Mouse (Mus musculus): ENCODE results near the gene Large2. TPM values are rescaled to one million over a fixed set of nuclear protein-coding genes. Genes with fewer than 3 reads are reported as not detected.

Large2 gene
- total and polyA plus RNA-seq, 2 experiments from 2014 or later = 1.4 to 1.6 TPM

DNA sequence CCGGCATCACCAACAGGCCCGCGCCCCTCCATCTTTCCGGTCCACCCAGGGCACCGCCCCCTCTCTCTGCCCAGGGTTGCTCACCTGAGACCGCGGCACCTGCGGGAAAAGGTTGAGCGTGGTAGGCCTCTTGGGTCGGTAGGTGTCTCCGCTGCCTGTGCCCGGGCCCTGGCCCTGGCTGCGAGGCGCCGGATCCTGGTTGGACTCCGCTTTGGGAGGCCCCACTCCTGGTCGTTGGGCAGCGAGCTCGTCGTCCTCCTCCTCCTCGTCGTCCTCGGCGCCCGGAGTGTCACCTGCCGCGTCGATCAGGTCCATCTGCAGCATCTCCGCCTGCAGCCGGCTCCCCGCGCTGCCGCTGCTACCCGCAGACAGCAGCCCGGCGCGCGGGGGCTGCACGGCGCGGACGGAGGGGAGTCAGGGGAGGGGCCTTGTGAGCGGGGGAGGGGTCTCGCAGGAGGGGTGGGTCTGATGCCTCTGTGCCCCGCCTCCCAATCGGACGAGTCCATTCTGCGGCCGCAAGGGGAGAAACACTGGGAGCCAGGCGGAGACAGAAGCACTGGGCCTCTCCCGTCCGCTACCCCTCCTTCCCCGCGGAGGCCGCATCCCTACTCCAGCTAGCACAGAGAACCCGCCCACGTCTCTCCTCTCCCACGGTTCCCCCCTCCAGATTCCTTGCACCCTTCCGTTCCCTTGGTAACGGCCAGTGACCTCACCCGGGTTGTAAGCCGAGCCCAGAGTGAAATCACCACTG lies 14.4 kb upstream of the Large2 start:
- peaks cover 16% of the 10 kb centered on the region for H3K4me1 ChIP-seq (ENCODE audit: insufficient read depth, low read length)
- H3K4me3 ChIP-seq (ENCODE audit: low read depth, low read length) = peak overlapping the region; percentile 71
- peak overlapping the region; percentile 85 for H3K4me2 ChIP-seq (ENCODE audit: low read depth, low read length, poor library complexity, severe bottlenecking)
- H3K9me3 ChIP-seq (ENCODE audit: low read length) = no peaks in the 10 kb centered on the region
- WGBS = under 1% methylated on average over 58 of the region's 62 CpGs
- peak overlapping the region; percentile 89 for H3K9ac ChIP-seq (replicated peaks; ENCODE audit: low read length, poor library complexity, severe bottlenecking)
- DNase-seq (ENCODE audit: low spot score) (peak; percentile 97), ATAC-seq (ENCODE audit: low FRiP score) (peak; percentile 86)
- H3K27me3 ChIP-seq (ENCODE audit: insufficient read depth, low read length) = no peaks in the 10 kb centered on the region
- 0 out of 2 replicates have a peak, but pooled peaks have one; percentile 14 for TF ChIP-seq CTCF (IDR thresholded peaks at IDR 0.05)
- H3K27ac ChIP-seq (ENCODE audit: low read depth, low read length) = peak overlapping the region; percentile 90
- peaks cover 36% of the 10 kb centered on the region for H3K36me3 ChIP-seq (ENCODE audit: insufficient read depth, low read length)

- no peak for DNase-seq (ENCODE audit: low spot score)
- H3K4me2 ChIP-seq (ENCODE audit: low read depth, low read length, poor library complexity, severe bottlenecking) = peak overlapping the region; percentile 85
Measured at GRCm38 (mm10) chr2:92388081-92388517, 13.4 kb upstream of the Large2 start.

DNA sequence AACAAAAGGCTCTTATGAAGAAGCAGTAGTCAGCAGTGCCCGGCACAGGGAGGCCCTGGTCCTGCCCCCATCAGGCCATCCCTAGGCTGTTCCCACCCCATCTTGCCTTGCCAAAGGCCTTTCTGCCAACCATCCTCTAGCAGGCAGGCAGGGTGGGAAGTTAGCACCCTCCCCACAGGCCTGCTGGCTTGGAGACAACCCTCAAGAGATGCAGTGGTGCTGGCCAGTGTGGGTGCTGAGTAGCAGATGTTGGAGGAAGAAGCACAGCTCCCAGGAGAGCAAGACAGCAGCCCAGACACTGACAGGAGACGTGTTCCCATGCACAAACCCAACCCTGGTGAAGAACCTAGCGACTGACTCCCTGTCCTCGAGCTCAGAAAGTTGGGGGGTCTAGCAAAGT lies 13.0 kb upstream of the Large2 start:
- 66% methylated on average over 4 of the region's 4 CpGs for WGBS
- ATAC-seq (ENCODE audit: low FRiP score) (no peak), DNase-seq (ENCODE audit: low spot score) (no peak)
- Histone ChIP-seq H3K9ac (replicated peaks; ENCODE audit: low read length, poor library complexity, severe bottlenecking) (no peak overlapping the region; the same call in 1 of the 2 replicates), H3K36me3 (ENCODE audit: insufficient read depth, low read length) (peaks cover 50% of the 10 kb centered on the region), H3K27me3 (ENCODE audit: insufficient read depth, low read length) (no peaks in the 10 kb centered on the region), H3K4me3 (ENCODE audit: low read depth, low read length) (no peak overlapping the region; the same call in 1 of the 2 replicates), H3K4me1 (ENCODE audit: insufficient read depth, low read length) (peaks cover 14% of the 10 kb centered on the region), H3K4me2 (ENCODE audit: low read depth, low read length, poor library complexity, severe bottlenecking) (peak overlapping the region; percentile 85), H3K9me3 (ENCODE audit: low read length) (no peaks in the 10 kb centered on the region), H3K27ac (ENCODE audit: low read depth, low read length) (peak overlapping the region; percentile 90; the same call in 1 of the 2 replicates)
- no peak for TF ChIP-seq CTCF (IDR thresholded peaks at IDR 0.05)

More at GRCm38 (mm10) chr2:92388081-92388517, 13.4 kb upstream of the Large2 start:
- no peaks in the 10 kb centered on the region for H3K27me3 ChIP-seq (ENCODE audit: insufficient read depth, low read length)
- H3K36me3 ChIP-seq (ENCODE audit: insufficient read depth, low read length) = peaks cover 45% of the 10 kb centered on the region
- no peak for TF ChIP-seq CTCF (IDR thresholded peaks at IDR 0.05)
- H3K27ac ChIP-seq (ENCODE audit: low read depth, low read length) = peak overlapping the region; percentile 90
- H3K4me3 ChIP-seq (ENCODE audit: low read depth, low read length) = peak overlapping the region; percentile 71
- peaks cover 16% of the 10 kb centered on the region for H3K4me1 ChIP-seq (ENCODE audit: insufficient read depth, low read length)
- ATAC-seq (ENCODE audit: low FRiP score) = no peak
- no peaks in the 10 kb centered on the region for H3K9me3 ChIP-seq (ENCODE audit: low read length)
- 28% methylated on average over 3 of the region's 3 CpGs for WGBS
- H3K9ac ChIP-seq (replicated peaks; ENCODE audit: low read length, poor library complexity, severe bottlenecking) = peak overlapping the region; percentile 89

DNA sequence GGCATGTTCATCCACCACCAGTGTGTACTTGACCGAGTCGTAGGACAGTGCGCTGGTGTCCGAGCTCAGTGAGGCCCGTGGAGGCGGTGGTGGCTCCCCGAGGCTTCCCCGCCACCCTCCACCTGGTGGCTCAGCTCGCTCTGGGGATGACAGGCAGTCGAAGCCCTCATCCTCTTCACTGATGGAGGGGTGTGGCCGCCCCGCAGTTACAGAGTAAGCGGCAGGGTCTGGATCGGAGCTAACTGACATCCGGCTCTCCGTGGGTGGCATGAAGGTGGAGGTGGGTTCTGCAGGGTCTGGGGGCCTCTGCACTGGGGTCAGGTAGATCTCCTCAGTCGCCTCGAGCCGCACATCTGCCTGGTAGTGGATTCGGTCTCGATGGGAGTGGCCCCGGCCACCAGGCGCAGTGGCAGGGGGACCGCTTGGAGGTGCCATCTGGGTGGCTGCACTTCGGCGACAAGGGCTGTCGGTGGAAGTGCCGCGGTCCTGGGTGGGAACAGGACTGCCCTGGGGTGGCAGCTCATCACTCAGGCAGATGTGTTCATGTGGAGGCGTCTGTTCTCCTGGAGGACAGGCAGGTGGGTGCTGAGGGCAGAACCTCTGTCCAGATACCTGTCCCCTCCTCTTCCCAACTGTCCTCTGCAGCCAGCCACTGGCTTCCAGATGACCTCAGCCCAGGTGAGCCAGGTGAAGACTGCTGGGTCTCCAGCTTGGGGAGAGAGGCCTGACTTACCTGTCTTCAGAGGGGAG lies 12.3 kb upstream of the Large2 start:
- ATAC-seq (ENCODE audit: low FRiP score) (no peak), DNase-seq (ENCODE audit: low spot score) (no peak)
- 93% methylated on average over 30 of the region's 30 CpGs for WGBS
- TF ChIP-seq CTCF (IDR thresholded peaks at IDR 0.05) = no peak
- Histone ChIP-seq H3K36me3 (ENCODE audit: insufficient read depth, low read length) (peaks cover 56% of the 10 kb centered on the region), H3K9me3 (ENCODE audit: low read length) (no peaks in the 10 kb centered on the region), H3K27me3 (ENCODE audit: insufficient read depth, low read length) (no peaks in the 10 kb centered on the region), H3K4me1 (ENCODE audit: insufficient read depth, low read length) (peaks cover 12% of the 10 kb centered on the region), H3K27ac (ENCODE audit: low read depth, low read length) (no peak overlapping the region), H3K4me2 (ENCODE audit: low read depth, low read length, poor library complexity, severe bottlenecking) (no peak overlapping the region), H3K9ac (replicated peaks; ENCODE audit: low read length, poor library complexity, severe bottlenecking) (no peak overlapping the region; the same call in 1 of the 2 replicates), H3K4me3 (ENCODE audit: low read depth, low read length) (no peak overlapping the region)

DNA sequence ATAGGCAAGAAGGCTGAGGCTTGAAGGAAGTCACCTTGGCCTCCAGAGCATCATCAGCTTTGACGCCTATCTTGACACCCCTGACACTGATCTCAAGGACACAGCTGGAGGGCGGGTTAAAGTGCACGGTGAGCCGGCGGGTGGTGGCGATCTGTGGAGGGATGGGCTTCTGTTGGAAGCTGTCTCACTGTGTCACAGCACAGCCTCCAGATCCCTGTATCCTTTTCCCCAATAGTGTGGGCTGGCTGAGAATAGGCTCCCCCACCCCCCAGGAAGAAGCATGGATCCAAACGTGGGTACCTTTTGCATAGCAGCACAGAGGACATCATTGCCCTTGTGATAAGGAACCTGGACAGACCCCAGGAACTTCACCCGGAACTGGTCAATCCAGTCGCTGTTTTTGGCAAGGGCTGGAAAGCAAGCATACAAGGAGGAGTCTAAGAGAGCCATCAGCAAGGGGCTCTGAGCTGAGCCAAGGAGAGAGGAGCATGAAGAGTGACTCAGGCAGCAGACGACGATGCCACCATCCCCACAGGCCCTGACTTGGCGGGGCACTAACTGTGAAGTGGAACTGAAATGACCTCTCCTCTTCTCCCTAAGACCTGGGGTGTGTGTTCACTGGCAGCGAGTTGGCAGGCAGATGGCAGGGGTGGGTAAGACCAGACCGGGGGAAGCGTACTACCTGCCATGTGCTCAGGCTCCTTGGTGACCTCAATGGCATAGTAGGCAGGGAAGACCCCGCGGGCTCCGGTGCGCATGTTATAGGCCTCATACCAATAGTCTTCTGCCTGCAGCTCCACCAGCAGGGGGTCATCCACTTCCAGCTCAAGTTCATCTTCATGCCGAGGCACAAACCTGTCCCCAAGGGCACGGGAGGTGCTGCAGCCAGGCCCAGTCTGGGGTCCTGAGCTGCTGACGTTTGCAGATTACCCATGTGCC lies 10.7 kb upstream of the Large2 start:
- Histone ChIP-seq H3K4me3 (ENCODE audit: low read depth, low read length) (no peak overlapping the region), H3K4me1 (ENCODE audit: insufficient read depth, low read length) (peaks cover 11% of the 10 kb centered on the region), H3K27ac (ENCODE audit: low read depth, low read length) (no peak overlapping the region), H3K4me2 (ENCODE audit: low read depth, low read length, poor library complexity, severe bottlenecking) (no peak overlapping the region), H3K9me3 (ENCODE audit: low read length) (no peaks in the 10 kb centered on the region), H3K36me3 (ENCODE audit: insufficient read depth, low read length) (peaks cover 67% of the 10 kb centered on the region), H3K27me3 (ENCODE audit: insufficient read depth, low read length) (no peaks in the 10 kb centered on the region), H3K9ac (replicated peaks; ENCODE audit: low read length, poor library complexity, severe bottlenecking) (no peak overlapping the region)
- ATAC-seq (ENCODE audit: low FRiP score) = no peak
- TF ChIP-seq CTCF (IDR thresholded peaks at IDR 0.05) = no peak
- 79% methylated on average over 22 of the region's 22 CpGs for WGBS
- no peak for DNase-seq (ENCODE audit: low spot score)
